Mouse (Mus musculus): ENCODE measurements around the gene Cwc25. TPM values are rescaled to one million over a fixed set of nuclear protein-coding genes. Genes with fewer than 3 reads are reported as not detected.

The Cwc25 gene
- polyA plus RNA-seq, 1 experiment from 2014 or later, result 18.0 TPM

DNA sequence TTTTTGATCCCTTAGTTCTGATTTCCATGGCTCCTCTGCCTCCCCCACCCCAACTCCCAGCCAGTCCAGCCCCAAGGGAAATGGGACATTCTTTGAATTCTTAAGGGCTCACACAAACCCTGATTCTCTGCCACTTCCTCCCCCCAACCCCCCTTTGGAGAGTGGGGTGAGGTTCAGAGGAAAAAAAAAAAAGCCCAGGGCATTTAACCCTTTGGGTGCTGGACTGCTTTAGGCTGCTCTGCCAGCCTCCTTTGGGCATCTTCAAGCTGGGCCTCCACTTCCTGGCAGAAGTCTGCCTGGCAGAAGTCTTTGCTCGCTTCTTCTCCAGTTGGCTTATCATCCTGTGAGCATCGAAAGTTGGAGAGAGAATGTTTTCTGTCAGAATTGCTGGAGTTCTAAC lies 41.7 kb upstream of the Cwc25 start:
- Histone ChIP-seq H3K9me3 (no peaks in the 10 kb centered on the region), H3K27ac (replicated peaks) (peak overlapping the region; percentile 57), H3K36me3 (peaks cover 10% of the 10 kb centered on the region), H3K4me1 (peaks cover 90% of the 10 kb centered on the region), H3K9ac (replicated peaks) (no peak overlapping the region), H3K27me3 (no peaks in the 10 kb centered on the region), H3K4me3 (no peak overlapping the region), H3K4me2 (replicated peaks) (no peak overlapping the region)
- ATAC-seq (replicated peaks), result no peak
- 27% methylated on average over 2 of the region's 2 CpGs for WGBS

DNA sequence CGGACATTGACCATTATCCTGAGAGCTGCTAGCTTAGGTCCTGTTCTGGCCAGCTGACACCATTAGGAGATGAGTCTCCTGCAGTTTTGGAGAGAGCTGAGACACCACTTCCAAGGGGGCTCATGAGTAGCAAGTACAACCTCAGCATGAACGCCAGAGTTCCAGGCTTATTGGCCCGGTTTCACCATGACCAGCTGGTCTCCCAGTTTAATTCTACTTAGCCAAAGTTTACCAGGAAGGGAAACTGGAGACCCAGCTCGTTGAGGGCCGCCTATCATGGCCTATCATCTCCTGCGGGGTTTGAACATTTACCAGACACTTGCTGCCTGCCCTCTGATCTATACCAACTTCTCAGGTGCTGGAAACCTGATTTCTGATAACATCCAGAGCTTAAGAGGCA lies 41.3 kb upstream of the Cwc25 start:
- Histone ChIP-seq H3K36me3 (peaks cover 10% of the 10 kb centered on the region), H3K4me3 (no peak overlapping the region), H3K4me2 (replicated peaks) (no peak overlapping the region), H3K27ac (replicated peaks) (peak overlapping the region; percentile 57), H3K9me3 (no peaks in the 10 kb centered on the region), H3K9ac (replicated peaks) (no peak overlapping the region), H3K4me1 (peaks cover 90% of the 10 kb centered on the region), H3K27me3 (no peaks in the 10 kb centered on the region)
- ATAC-seq (replicated peaks), result no peak
- 41% methylated on average over 6 of the region's 6 CpGs for WGBS

DNA sequence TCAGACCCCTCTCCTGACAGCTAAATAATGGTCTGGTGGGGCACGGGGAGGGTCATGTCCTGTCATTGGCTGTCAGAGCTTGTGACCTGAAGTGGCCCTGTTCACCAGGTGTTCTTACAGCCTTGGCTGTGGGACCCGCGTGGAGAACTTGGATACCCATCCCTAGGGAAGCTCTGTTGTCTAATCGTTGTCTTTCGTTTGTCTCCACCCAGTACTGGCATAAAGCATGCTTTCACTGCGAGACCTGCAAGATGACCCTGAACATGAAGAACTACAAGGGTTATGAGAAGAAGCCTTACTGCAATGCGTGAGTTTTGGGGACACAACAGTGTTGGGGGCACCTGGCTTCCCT lies 40.2 kb upstream of the Cwc25 start:
- Histone ChIP-seq H3K4me3 (no peak overlapping the region), H3K4me1 (peaks cover 90% of the 10 kb centered on the region), H3K27me3 (no peaks in the 10 kb centered on the region), H3K9ac (replicated peaks) (0 out of 2 replicates have a peak overlapping the region, but pooled peaks have one; percentile 11), H3K4me2 (replicated peaks) (peak overlapping the region; percentile 31; the same call in 1 of the 2 replicates), H3K36me3 (peaks cover 10% of the 10 kb centered on the region), H3K9me3 (no peaks in the 10 kb centered on the region), H3K27ac (replicated peaks) (0 out of 2 replicates have a peak overlapping the region, but pooled peaks have one; percentile 69)
- no peak for ATAC-seq (replicated peaks)
- WGBS, result 68% methylated on average over 7 of the region's 7 CpGs

DNA sequence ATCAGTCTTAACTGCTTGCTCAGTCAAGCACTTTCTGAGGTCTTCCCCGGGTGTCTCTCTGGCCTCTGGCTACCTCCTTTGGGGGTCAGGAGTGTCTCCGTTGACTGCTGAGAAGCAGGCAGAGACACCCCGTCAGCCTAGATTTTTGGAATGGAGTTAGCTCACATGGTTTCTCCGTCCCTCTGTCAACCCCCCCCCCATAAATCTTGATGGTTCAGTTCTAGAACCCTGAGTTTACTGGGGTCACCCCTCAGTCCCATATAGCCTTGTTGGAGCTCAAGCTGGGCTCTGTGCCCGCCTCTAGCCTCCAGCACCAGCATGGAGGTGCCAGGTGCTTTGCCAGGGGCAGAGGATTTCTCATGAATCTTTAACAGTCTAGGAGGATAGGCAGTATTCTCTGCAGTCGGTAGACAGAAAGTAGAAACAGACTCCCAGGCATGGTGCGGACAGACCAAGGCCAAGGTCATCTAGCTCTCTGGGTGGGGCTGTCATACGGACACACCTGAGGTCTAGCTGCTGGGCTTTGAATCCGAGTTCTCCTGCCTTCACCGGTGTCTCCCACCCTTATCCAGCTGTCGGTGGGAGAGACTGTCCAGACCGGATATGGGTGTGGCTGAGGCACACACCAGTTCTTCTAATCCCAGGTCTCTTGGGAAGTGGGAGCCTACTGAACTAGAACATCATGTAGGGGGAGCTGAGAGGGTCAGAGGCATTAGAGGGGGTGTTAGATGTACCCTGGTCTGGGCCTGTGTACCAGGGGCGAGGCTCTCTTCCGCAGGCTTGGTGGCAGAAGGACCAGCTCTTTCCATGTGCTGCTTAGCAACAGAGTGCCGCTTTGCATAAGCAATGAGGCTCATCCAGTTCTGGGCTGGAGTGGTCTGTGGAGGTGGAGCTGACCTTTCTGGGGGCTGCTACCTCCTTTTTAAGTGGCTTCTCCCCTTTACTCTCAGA lies 39.6 kb upstream of the Cwc25 start:
- no peaks in the 10 kb centered on the region for H3K9me3 ChIP-seq
- WGBS, result 36% methylated on average over 15 of the region's 15 CpGs
- peaks cover 10% of the 10 kb centered on the region for H3K36me3 ChIP-seq
- peaks cover 90% of the 10 kb centered on the region for H3K4me1 ChIP-seq
- peak overlapping the region; percentile 69 for H3K27ac ChIP-seq (replicated peaks)
- no peak overlapping the region for H3K4me3 ChIP-seq
- H3K4me2 ChIP-seq (replicated peaks), result peak overlapping the region; percentile 31
- peak overlapping the region; percentile 11; the same call in 1 of the 2 replicates for H3K9ac ChIP-seq (replicated peaks)
- ATAC-seq (replicated peaks), result peak; percentile 24; the same call in 1 of the 2 replicates
- no peaks in the 10 kb centered on the region for H3K27me3 ChIP-seq

DNA sequence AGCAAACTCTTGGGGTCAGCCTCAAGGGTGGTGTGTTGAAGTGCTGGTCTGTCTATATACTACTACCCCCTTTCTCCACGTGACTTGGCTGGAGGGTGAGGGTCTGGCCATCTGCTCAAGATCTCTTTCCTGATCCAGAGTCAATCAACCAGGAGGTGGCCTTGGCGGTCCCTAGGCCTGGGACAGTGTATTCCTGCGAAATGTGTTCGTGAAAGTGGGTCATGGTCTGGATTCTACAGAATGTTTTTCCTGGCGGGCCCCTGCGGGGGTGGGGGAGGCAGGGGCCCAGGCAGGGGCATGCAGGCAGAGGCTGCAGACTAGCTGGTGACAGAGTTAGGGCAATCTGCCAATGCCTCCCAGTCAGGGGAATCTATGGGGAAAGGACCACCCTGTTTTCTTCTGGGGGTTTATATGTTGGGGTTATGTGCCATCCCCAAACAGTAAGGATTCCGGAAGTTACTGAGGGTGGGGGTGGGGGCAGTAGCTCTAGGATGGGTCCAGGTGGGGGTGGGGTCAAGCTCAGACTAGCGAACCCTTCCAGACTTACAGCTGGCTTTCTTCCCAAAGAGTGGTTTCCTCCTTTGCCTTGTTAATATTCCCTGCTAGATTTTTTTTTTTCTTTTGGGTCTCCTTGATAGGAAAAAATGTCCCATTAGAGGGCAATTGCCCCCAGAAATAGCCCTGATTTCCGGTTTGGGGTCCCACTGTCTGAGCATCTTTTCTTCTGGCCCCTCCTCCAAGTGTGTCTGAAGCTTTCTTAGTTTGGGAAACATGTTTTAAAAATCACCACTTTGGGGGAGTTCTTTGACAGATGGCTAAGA lies 38.7 kb upstream of the Cwc25 start:
- WGBS, result 13% methylated on average over 9 of the region's 9 CpGs
- Histone ChIP-seq H3K4me2 (replicated peaks) (peak overlapping the region; percentile 31), H3K27ac (replicated peaks) (peak overlapping the region; percentile 69), H3K4me3 (peak overlapping the region; percentile 9; the same call in 1 of the 2 replicates), H3K9ac (replicated peaks) (peak overlapping the region; percentile 19; the same call in 1 of the 2 replicates), H3K4me1 (peaks cover 85% of the 10 kb centered on the region), H3K27me3 (no peaks in the 10 kb centered on the region), H3K9me3 (no peaks in the 10 kb centered on the region), H3K36me3 (peaks cover 10% of the 10 kb centered on the region)
- peak; percentile 30 for ATAC-seq (replicated peaks)

DNA sequence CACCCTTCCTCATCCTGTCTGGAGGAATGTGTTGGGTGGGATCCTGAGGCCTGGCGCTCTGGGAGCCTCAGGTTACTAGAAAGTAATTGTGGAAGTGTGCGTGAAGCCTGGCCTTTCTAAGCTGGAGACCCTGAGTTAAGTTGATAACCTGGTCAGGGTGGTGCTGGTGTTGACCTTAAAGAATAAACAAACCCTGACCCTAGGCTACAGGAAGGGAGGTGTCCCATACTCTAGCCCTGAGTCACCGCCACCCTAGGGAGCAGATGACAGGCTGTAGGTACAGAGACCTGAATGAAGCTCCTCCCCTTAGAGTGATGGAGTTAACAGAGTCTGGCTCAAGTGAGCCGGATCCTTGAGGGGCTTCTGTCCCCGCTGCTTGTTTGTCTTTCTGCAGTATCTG lies 37.5 kb upstream of the Cwc25 start:
- 87% methylated on average over 5 of the region's 5 CpGs for WGBS

DNA sequence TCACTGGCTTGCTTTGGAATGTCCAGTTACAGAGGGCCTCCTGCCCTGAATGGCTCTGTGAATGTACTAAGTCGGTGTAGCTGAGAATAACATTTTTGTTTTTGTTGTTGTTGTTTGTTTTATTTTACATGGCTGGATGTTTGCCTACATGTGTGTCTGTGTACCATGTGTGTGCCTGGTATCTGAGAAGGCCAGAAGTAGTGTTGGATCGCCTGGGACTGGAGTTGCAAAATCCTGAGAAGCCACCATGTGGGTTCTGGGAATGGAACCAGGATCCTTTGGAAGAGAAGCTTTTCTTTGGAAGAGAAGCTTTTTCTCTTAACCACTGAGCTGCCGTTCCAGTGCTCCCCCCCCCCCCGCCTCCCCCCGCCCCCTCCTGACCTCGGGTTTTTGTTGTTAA lies 36.1 kb upstream of the Cwc25 start:
- H3K27ac ChIP-seq (replicated peaks), result no peak overlapping the region
- ATAC-seq (replicated peaks), result no peak
- no peak overlapping the region for H3K9ac ChIP-seq (replicated peaks)
- H3K9me3 ChIP-seq, result no peaks in the 10 kb centered on the region
- H3K4me1 ChIP-seq, result peaks cover 66% of the 10 kb centered on the region
- WGBS, result 26% methylated on average over 6 of the region's 6 CpGs
- H3K27me3 ChIP-seq, result no peaks in the 10 kb centered on the region
- peak overlapping the region; percentile 58 for H3K4me2 ChIP-seq (replicated peaks)
- H3K36me3 ChIP-seq, result peaks cover under 1% of the 10 kb centered on the region
- H3K4me3 ChIP-seq, result peak overlapping the region; percentile 98

More for the DNA sequence above, 37.5 kb upstream of the Cwc25 start:
- peaks cover 7% of the 10 kb centered on the region for H3K36me3 ChIP-seq
- no peak overlapping the region for H3K27ac ChIP-seq (replicated peaks)
- H3K4me1 ChIP-seq, result peaks cover 74% of the 10 kb centered on the region
- ATAC-seq (replicated peaks), result no peak
- no peaks in the 10 kb centered on the region for H3K9me3 ChIP-seq
- no peak overlapping the region for H3K4me2 ChIP-seq (replicated peaks)
- H3K4me3 ChIP-seq, result no peak overlapping the region
- no peak overlapping the region for H3K9ac ChIP-seq (replicated peaks)
- no peaks in the 10 kb centered on the region for H3K27me3 ChIP-seq

DNA sequence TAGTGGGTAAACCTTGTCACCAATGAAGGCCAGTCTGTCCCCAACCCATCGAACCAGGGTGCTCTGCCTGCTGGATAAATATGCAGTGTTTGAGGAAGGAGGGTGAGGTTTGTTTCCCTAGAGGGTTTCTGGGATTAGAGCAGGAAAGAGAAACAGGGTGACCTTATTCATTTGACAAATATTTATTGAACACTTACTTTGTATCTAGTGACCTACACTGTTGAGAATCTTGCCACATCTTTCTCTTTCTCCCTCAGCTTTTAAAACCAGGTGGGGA lies 35.8 kb upstream of the Cwc25 start:
- WGBS, result 43% methylated on average over 1 of the region's 1 CpGs
- Histone ChIP-seq H3K27me3 (no peaks in the 10 kb centered on the region), H3K4me3 (peak overlapping the region; percentile 98), H3K4me2 (replicated peaks) (peak overlapping the region; percentile 58), H3K4me1 (peaks cover 64% of the 10 kb centered on the region), H3K36me3 (no peaks in the 10 kb centered on the region), H3K9ac (replicated peaks) (peak overlapping the region; percentile 97), H3K27ac (replicated peaks) (no peak overlapping the region), H3K9me3 (no peaks in the 10 kb centered on the region)
- no peak for ATAC-seq (replicated peaks)

DNA sequence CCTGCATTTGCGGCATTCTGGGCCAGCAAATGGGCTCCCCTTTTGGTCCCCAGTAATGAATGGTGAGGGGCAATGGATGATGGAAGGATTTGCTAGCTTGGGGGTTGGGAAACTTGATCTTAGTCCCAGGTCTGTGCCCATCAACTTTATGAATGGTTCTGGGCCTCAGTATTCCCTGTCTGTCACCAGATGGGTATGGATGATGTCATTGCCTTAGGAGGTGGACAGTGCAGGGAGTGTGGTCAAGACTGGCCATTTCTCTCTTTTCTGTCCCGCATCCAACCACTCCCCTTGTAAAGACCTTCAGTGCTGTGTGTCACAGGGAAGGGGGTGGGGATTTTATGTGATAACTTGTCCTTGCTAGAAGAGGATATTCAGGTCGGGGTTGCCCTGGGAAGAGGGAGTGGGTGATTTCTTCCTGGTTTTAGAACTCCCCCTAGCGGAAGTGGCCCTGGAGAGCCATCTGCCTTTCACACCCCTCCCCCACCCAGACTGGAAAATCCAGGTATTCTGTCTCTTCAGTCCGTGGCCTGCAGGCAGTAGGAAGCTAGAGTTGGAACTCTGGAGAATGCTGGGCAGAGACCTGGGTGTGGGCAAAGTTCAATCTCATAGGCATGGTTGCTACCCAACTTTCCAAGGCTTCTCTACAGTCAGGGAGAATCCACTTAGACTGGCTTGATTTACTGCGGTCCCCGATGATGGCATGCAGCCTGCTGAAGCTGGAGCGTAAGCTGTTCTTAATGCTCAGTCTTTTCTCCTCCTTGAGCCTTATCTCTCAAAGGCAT lies 35.2 kb upstream of the Cwc25 start:
- H3K36me3 ChIP-seq, result no peaks in the 10 kb centered on the region
- peaks cover 60% of the 10 kb centered on the region for H3K4me1 ChIP-seq
- peak overlapping the region; percentile 97 for H3K9ac ChIP-seq (replicated peaks)
- WGBS, result 34% methylated on average over 8 of the region's 8 CpGs
- no peak for ATAC-seq (replicated peaks)
- H3K4me2 ChIP-seq (replicated peaks), result peak overlapping the region; percentile 58
- H3K4me3 ChIP-seq, result peak overlapping the region; percentile 98
- H3K27ac ChIP-seq (replicated peaks), result 0 out of 2 replicates have a peak overlapping the region, but pooled peaks have one; percentile 96
- no peaks in the 10 kb centered on the region for H3K27me3 ChIP-seq
- H3K9me3 ChIP-seq, result no peaks in the 10 kb centered on the region

DNA sequence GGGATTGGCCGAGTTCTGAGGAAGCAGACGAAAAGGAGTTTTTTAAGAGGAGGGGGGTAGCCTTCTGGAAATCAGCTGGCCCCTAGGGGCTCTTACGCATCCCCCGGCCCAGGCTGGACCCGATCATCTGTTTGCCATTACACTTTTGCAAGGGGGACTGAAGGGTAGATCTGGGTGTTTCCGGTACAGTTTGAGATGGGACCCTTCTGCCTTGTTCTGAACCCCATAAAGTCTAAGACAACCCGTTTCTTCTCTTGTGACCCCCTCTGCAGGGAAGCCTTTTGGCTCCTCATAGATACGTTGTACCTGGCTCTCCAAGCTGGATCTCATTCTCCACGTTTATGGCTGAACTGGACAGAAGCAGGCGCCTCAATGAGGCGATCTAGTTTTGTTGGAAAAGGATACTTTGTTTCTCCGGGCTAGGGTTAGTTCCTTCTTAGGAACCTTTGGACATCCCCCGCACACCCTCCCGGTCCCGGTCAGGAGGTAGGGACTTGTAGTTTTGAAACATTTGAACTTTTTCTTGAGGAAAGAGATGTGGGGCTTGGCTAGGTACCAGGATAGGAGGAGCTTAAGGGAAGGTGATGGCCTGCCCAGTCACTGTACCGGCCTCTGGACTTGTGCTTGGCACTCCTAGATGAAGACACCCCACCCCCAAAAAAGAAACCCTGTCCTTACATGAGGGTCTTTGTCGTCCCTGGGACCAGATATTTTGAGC lies 34.5 kb upstream of the Cwc25 start:
- Histone ChIP-seq H3K27me3 (no peaks in the 10 kb centered on the region), H3K9me3 (no peaks in the 10 kb centered on the region), H3K9ac (replicated peaks) (peak overlapping the region; percentile 97), H3K27ac (replicated peaks) (peak overlapping the region; percentile 96), H3K4me2 (replicated peaks) (peak overlapping the region; percentile 58), H3K36me3 (no peaks in the 10 kb centered on the region), H3K4me1 (peaks cover 52% of the 10 kb centered on the region), H3K4me3 (peak overlapping the region; percentile 98)
- no peak for ATAC-seq (replicated peaks)
- 6% methylated on average over 17 of the region's 17 CpGs for WGBS

Measured in forebrain, embryonic 15.5 days (tissue).